Mouse (Mus musculus): ENCODE measurements around the gene Blm.

DNA sequence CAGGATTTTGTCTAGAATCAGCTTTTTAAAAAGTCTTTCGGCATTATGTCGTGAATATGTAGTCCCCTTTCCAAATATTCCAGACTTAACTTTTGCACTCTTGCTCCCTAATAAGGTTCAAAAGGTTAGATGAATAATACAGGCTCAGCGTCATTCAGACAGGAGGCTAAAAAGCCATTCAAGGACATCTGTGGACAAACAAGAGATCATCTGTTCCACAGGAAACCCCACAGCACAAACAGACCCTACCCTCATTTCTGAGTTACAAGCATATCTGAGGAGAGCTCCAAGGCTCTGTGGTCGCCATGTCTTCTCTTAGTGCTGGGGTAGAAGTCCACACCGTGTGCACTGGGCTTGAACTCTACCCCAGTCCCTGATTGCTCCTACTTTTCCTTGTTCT is 70.1 kb downstream of the Blm start:
- TF ChIP-seq CTCF (IDR thresholded peaks at IDR 0.05; ENCODE audit: borderline replicate concordance, control insufficient read depth, extremely low read depth, insufficient read depth, low read length, poor library complexity), result no peak
- TF ChIP-seq POLR2A (IDR thresholded peaks at IDR 0.05; ENCODE audit: control insufficient read depth, extremely low read depth, insufficient read depth, low read length, poor library complexity), result no peak
